Mouse (Mus musculus) G1E (cell line): ENCODE measurements around the gene Adcy2.

Experiments used
- CTCF ChIP-seq: IDR thresholded peaks from 2 replicates; pipeline ENCODE4 v1.5.1; 2012; ENCODE audit warnings: low read depth, low read length, inconsistent platforms, mixed read lengths
- GATA1 ChIP-seq: IDR thresholded peaks from 2 replicates; pipeline ENCODE4 v1.6.1; 2012; ENCODE audit warnings: borderline replicate concordance, low read length, inconsistent platforms, mixed read lengths
- GATA2 ChIP-seq: IDR thresholded peaks from 2 replicates; pipeline ENCODE4 v1.6.1; 2012; ENCODE audit warnings: low read depth, low read length, inconsistent platforms, borderline replicate concordance
- POLR2AphosphoS5 ChIP-seq: IDR thresholded peaks from 2 replicates; pipeline ENCODE4 v1.6.1; 2012; ENCODE audit warnings: low read depth, low read length, inconsistent platforms; ENCODE audit not compliant: insufficient replicate concordance
- TAL1 ChIP-seq: conservative IDR thresholded peaks from 2 replicates; pipeline ENCODE4 v1.6.1; 2012; ENCODE audit warnings: low read depth, low read length, inconsistent platforms, mixed read lengths

DNA sequence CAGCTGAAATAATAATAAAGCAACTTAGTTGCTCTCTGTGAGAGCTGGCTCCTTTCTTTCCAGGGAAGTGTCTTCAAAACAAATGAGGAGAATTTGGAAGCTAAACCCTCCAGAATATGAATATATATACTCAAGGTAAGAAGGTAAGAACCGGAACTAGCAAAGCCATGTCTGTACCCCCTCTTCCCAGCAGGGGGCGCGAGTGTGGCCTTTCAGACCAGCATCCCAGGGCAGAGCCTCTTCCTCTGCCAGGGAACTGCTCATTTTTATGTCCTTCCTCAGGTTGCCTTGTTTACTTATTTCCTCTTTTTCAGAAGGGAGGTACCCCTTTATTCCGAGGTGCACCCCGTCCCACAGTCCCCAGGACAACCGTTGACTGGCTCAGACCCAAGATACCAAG is 199.6 kb downstream of the Adcy2 start:
- TF ChIP-seq CTCF (no peak), TAL1 (no peak), POLR2AphosphoS5 (no peak), GATA1 (no peak), GATA2 (no peak)
